Comparison of ENCODE assay signal across 12 mouse cellular contexts in genomic region chr4:63580078-63580477, GRCm38 (mm10). TPM values are rescaled to one million over a fixed set of nuclear protein-coding genes. Genes with fewer than 3 reads are reported as not detected.
DNase-seq lines count a peak whose midpoint lies in the region; ATAC-seq and TF ChIP-seq lines count a peak whose summit lies in the region.
"Had no signal": no experiment of that assay in that cellular context is flagged by ENCODE, and none has a peak within 500 bp of the region (broad histone marks: within the 10 kb centered on the region; RNA-seq: fewer than 3 reads in every experiment).

No protein-coding gene starts in this region.

- no peak overlapping the region for H3K4me3 ChIP-seq in kidney, embryonic 14.5 days (ENCODE audit: low read length)
- H3K4me3 ChIP-seq in kidney, embryonic 16.5 days (ENCODE audit: low read length): no peak overlapping the region
- no peak overlapping the region for H3K4me3 ChIP-seq in forebrain, postnatal 0 days (ENCODE audit: low read depth, low read length)

- peak; percentile 30 for DNase-seq in forebrain, postnatal 0 days
- DNase-seq in mesoderm, embryonic 11.5 days (ENCODE audit: low read depth, low spot score): peak; percentile 60
- DNase-seq in retina, embryonic 14.5 days (ENCODE audit: low spot score): peak; percentile 67
- no peak for DNase-seq in left cerebral cortex, postnatal 4 days
- DNase-seq in gastrocnemius, postnatal 10 days: no peak
- DNase-seq in gastrocnemius, adult 8-10 months (ENCODE audit: low spot score in 2 of 2): no peak

- no peak overlapping the region for H3K4me2 ChIP-seq in kidney, embryonic 14.5 days (replicated peaks; ENCODE audit: low read depth, low read length)
- H3K4me2 ChIP-seq in kidney, embryonic 16.5 days (replicated peaks; ENCODE audit: low read depth, low read length): no peak overlapping the region
- H3K4me2 ChIP-seq in forebrain, postnatal 0 days (ENCODE audit: low read depth): no peak overlapping the region

- peak; percentile 43; the same call in 1 of the 2 replicates for ATAC-seq in kidney, embryonic 14.5 days (ENCODE audit: low FRiP score, low TSS enrichment)
- no peak; the same call in 1 of the 2 replicates for ATAC-seq in kidney, embryonic 16.5 days (ENCODE audit: low FRiP score, low TSS enrichment)
- peak; percentile 93 for ATAC-seq in forebrain, postnatal 0 days
- ATAC-seq: inflammation-experienced regulatory T-cells, adult 6 months; Patski had no signal

- intact Hi-C loops in left cerebral cortex, postnatal 4 days (cut with DNase I): no loop called here

- H3K36me3 ChIP-seq in kidney, embryonic 14.5 days (ENCODE audit: control insufficient read depth, insufficient read depth, low read length): no peaks in the 10 kb centered on the region
- 0 out of 2 replicates have a peak, but pooled peaks cover 6% of the 10 kb centered on the region for H3K36me3 ChIP-seq in kidney, embryonic 16.5 days (ENCODE audit: insufficient read depth, low read length)
- H3K36me3 ChIP-seq in forebrain, postnatal 0 days (ENCODE audit: insufficient read depth): no peaks in the 10 kb centered on the region

- no peak overlapping the region for H3K9ac ChIP-seq in kidney, embryonic 14.5 days (ENCODE audit: low read depth, low read length)
- no peak overlapping the region for H3K9ac ChIP-seq in kidney, embryonic 16.5 days (replicated peaks; ENCODE audit: low read length)
- H3K9ac ChIP-seq in forebrain, postnatal 0 days: no peak overlapping the region
- H3K9ac ChIP-seq: liver, embryonic 14.5 days had no signal

- no peaks in the 10 kb centered on the region for H3K27me3 ChIP-seq in kidney, embryonic 14.5 days (ENCODE audit: control insufficient read depth, insufficient read depth, low read length)
- H3K27me3 ChIP-seq in kidney, embryonic 16.5 days (ENCODE audit: insufficient read depth, low read length): no peaks in the 10 kb centered on the region
- H3K27me3 ChIP-seq in forebrain, postnatal 0 days (ENCODE audit: insufficient read depth, low read length): no peaks in the 10 kb centered on the region
- H3K27me3 ChIP-seq: Patski had no signal

- 49% methylated on average over 6 of the region's 6 CpGs for WGBS in kidney, embryonic 14.5 days
- 34% methylated on average over 6 of the region's 6 CpGs for WGBS in kidney, embryonic 16.5 days
- WGBS in forebrain, postnatal 0 days: 13% methylated on average over 6 of the region's 6 CpGs

- no peak for TF ChIP-seq CTCF in forebrain, postnatal 0 days (IDR thresholded peaks at IDR 0.05; ENCODE audit: low read depth)

- no peak overlapping the region for H3K27ac ChIP-seq in kidney, embryonic 14.5 days (ENCODE audit: low read depth, low read length)
- H3K27ac ChIP-seq in kidney, embryonic 16.5 days (ENCODE audit: low read length): no peak overlapping the region
- H3K27ac ChIP-seq in forebrain, postnatal 0 days (ENCODE audit: low read depth, low read length): no peak overlapping the region; the same call in 1 of the 2 replicates
- H3K27ac ChIP-seq: liver, embryonic 14.5 days had no signal

- H3K9me3 ChIP-seq in kidney, embryonic 14.5 days (ENCODE audit: control insufficient read depth, low read length): peaks cover 5% of the 10 kb centered on the region; the same call in 1 of the 2 replicates
- peaks cover 6% of the 10 kb centered on the region for H3K9me3 ChIP-seq in kidney, embryonic 16.5 days (ENCODE audit: low read length)
- H3K9me3 ChIP-seq in forebrain, postnatal 0 days (ENCODE audit: low read length): no peaks in the 10 kb centered on the region

- no peaks in the 10 kb centered on the region for H3K4me1 ChIP-seq in kidney, embryonic 14.5 days (ENCODE audit: control insufficient read depth, insufficient read depth, low read length)
- peaks cover under 1% of the 10 kb centered on the region; the same call in 1 of the 2 replicates for H3K4me1 ChIP-seq in kidney, embryonic 16.5 days (ENCODE audit: insufficient read depth, low read length)
- peaks cover 5% of the 10 kb centered on the region; the same call in 1 of the 2 replicates for H3K4me1 ChIP-seq in forebrain, postnatal 0 days (ENCODE audit: insufficient read depth)

RNA-seq across cellular contexts. Expression of gene Tmem268, which starts 21.5 kb away (rescaled TPM):
- polyA plus RNA-seq in kidney, embryonic 14.5 days (2014; fragmentation: Nextera tagmentation; extraction: Ambion mirVana): 4.6 and 7.9 TPM in 2 replicates
- polyA plus RNA-seq in kidney, embryonic 16.5 days (2015; fragmentation: Nextera tagmentation; extraction: Ambion mirVana): 6.6 TPM in 2 replicates
- total RNA-seq in forebrain, postnatal 0 days (2014; rRNA removed): 4.5 and 5.9 TPM in 2 replicates
- polyA plus RNA-seq in forebrain, postnatal 0 days (2015; fragmentation: Nextera tagmentation; extraction: Ambion mirVana): 4.2 and 5.5 TPM in 2 replicates
- total RNA-seq in left cerebral cortex, postnatal 4 days (2021): 1 to 10 TPM; 3.9 to 4.4 TPM
- 1 to 10 TPM; 7.9 to 8.8 TPM for total RNA-seq in gastrocnemius, postnatal 10 days (2021)
- 10 to 100 TPM; 18.9 to 20.8 (median 20.1) TPM for total RNA-seq in gastrocnemius, adult 8-10 months (2022)

RNA-seq across cellular contexts. Expression of gene Gm11213, which starts 25.0 kb away (rescaled TPM):
- polyA plus RNA-seq in kidney, embryonic 14.5 days (2014; fragmentation: Nextera tagmentation; extraction: Ambion mirVana): not detected in 2 replicates
- not detected in 2 replicates for polyA plus RNA-seq in kidney, embryonic 16.5 days (2015; fragmentation: Nextera tagmentation; extraction: Ambion mirVana)
- not detected in 2 replicates for total RNA-seq in forebrain, postnatal 0 days (2014; rRNA removed)
- not detected in 2 replicates for polyA plus RNA-seq in forebrain, postnatal 0 days (2015; fragmentation: Nextera tagmentation; extraction: Ambion mirVana)
- total RNA-seq in left cerebral cortex, postnatal 4 days (2021): not detected
- total RNA-seq in gastrocnemius, postnatal 10 days (2021): not detected
- total RNA-seq in gastrocnemius, adult 8-10 months (2022): not detected
- polyA plus RNA-seq: gonadal fat pad, adult 2 months; inflammation-experienced regulatory T-cells, adult 6 months; liver, embryonic 14.5 days; Patski had no signal

RNA-seq across cellular contexts. Expression of gene Atp6v1g1, which starts 35.5 kb away (rescaled TPM):
- 264 and 332 TPM in 2 replicates for polyA plus RNA-seq in kidney, embryonic 14.5 days (2014; fragmentation: Nextera tagmentation; extraction: Ambion mirVana)
- 305 and 320 TPM in 2 replicates for polyA plus RNA-seq in kidney, embryonic 16.5 days (2015; fragmentation: Nextera tagmentation; extraction: Ambion mirVana)
- total RNA-seq in forebrain, postnatal 0 days (2014; rRNA removed): 222 and 234 TPM in 2 replicates
- 389 and 442 TPM in 2 replicates for polyA plus RNA-seq in forebrain, postnatal 0 days (2015; fragmentation: Nextera tagmentation; extraction: Ambion mirVana)
- total RNA-seq in left cerebral cortex, postnatal 4 days (2021): 100 to 1,000 TPM; 142 to 154 TPM
- 100 to 1,000 TPM; 279 to 306 TPM for total RNA-seq in gastrocnemius, postnatal 10 days (2021)
- total RNA-seq in gastrocnemius, adult 8-10 months (2022): 100 to 1,000 TPM; 268 to 323 (median 295) TPM

RNA-seq across cellular contexts. Expression of gene Tex48, which starts 42.1 kb away (rescaled TPM):
- polyA plus RNA-seq in kidney, embryonic 14.5 days (2014; fragmentation: Nextera tagmentation; extraction: Ambion mirVana): not detected in 2 replicates
- not detected in 2 replicates for polyA plus RNA-seq in kidney, embryonic 16.5 days (2015; fragmentation: Nextera tagmentation; extraction: Ambion mirVana)
- total RNA-seq in forebrain, postnatal 0 days (2014; rRNA removed): not detected in 2 replicates
- polyA plus RNA-seq in forebrain, postnatal 0 days (2015; fragmentation: Nextera tagmentation; extraction: Ambion mirVana): not detected in 2 replicates
- not detected for total RNA-seq in left cerebral cortex, postnatal 4 days (2021)
- total RNA-seq in gastrocnemius, postnatal 10 days (2021): not detected
- total RNA-seq in gastrocnemius, adult 8-10 months (2022): not detected
- polyA plus RNA-seq: inflammation-experienced regulatory T-cells, adult 6 months; liver, embryonic 14.5 days; Patski had no signal

Comparison
In these comparisons a context has a peak if more than half of its experiments do, and no peak if none do; other contexts are left out.
1. DNase-seq: peak in forebrain, postnatal 0 days (single experiment), mesoderm, embryonic 11.5 days (single experiment) and retina, embryonic 14.5 days (single experiment); none in left cerebral cortex, postnatal 4 days (single experiment), gastrocnemius, postnatal 10 days (single experiment) and gastrocnemius, adult 8-10 months (0 of 2).